Mouse (Mus musculus) spleen, adult 2 months (tissue): Measurements from ENCODE around the gene Gabarap.

Experiments used
- CTCF ChIP-seq: fragments of 200-500 bp; IDR thresholded peaks from 2 replicates; pipeline ENCODE4 v1.5.1; 2011; ENCODE audit warnings: mild to moderate bottlenecking, inconsistent platforms; ENCODE audit not compliant: insufficient read depth, insufficient read length, insufficient replicate concordance; ENCODE audit errors: extremely low read depth
- POLR2A ChIP-seq: fragments of 200-500 bp; IDR thresholded peaks from 2 replicates; pipeline ENCODE4 v1.6.1; 2011; ENCODE audit warnings: low read depth, low read length, inconsistent platforms

DNA sequence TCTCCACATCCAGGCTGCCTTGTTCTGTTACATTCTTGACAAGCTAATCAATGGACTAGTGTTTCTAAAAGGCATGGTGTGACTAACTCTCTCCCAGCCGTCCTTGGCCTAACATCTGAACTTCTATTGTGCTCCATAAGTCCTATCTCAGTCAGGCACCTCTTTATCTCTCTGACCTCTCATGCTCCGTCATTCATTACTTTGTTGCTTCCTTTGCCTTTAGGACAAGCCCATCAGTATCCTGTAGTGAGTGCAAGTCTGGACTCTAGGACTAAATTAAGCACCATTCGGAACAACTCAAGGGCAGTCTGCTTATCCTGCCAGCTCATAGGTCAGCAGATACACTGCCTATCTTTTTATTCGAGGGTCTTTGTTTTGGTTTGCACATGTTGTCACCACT is 14.7 kb upstream of the Gabarap start:
- TF ChIP-seq CTCF (no peak), POLR2A (no peak)
